Mouse (Mus musculus) heart, postnatal 14 days (tissue): ENCODE results near the gene Hist1h2bg. TPM values are rescaled to one million over a fixed set of nuclear protein-coding genes. Genes with fewer than 3 reads are reported as not detected.
"Not testable (repeated sequence)": the region's sequence is repeated elsewhere in the genome, so short reads cannot be mapped to it uniquely, and the experiment has no call there.

ENCODE experiments used
- DNase-seq, 2 experiments: peaks; one replicate each; pipeline ENCODE4 v3.0.0; 2021 to 2022
- intact Hi-C: fragments of 180-260 bp; cut with DNase I; formaldehyde crosslinking; loops from one replicate; pipeline ENCODE4 v1.15.1; 2025
- total RNA-seq, 2 experiments: library from RNA; stranded (reverse); gene quantifications; 2 replicates each; pipeline ENCODE4 v1.2.3; 2021

Gene Hist1h2bg
- total RNA-seq, 2 experiments from 2014 or later: 100 to 175 TPM

DNA sequence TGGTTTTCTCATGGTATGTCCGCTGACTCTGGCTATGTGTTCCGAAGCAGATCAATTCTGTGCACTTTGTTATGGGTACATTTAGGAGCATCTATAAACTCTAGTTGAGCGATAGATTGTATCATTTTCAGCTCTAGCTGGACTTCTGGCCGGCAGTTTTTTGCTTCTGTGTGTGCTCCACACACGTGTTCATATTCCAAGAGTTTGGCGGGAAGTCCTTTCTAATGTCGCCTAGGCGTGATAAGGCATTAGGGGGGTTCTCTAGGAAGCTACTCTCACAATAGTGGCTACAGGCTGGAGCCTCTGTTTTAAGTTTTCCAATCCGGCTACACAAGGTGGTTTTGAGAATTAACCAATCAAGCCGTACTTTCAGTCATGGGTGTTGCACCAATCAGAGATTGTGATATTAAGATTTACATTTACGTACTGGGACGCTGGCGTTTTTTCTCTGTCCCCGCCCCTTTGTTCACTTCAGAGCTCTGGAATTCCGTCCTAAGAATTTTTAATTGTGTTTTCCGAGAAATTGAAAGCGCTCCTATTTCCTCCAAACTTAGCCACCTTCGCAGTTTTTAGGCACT, 15.3 kb upstream of the Hist1h2bg start:
- intact Hi-C loops: no loop called here
- peak; percentile 41 to 62 for DNase-seq

DNA sequence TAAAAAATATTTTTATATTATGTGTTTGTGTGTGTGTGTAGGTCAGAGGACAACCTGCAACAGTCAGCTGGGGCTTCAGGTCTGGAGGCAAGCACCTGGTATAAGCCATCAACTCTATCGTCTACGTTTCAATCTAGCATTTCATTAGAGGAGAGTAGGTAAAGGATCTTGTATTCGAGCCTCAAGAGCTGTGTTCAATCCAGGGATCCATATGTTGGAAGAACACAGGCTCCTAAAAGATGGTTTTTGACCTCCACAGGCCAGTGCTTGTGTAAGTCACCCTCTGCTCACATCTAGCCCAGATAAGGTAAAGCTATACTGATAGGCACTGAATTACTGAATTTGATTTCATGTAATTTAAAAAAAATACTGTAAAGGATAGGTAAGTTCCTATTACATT, 14.3 kb upstream of the Hist1h2bg start:
- DNase-seq: no peak
- intact Hi-C loops: no loop called here

DNA sequence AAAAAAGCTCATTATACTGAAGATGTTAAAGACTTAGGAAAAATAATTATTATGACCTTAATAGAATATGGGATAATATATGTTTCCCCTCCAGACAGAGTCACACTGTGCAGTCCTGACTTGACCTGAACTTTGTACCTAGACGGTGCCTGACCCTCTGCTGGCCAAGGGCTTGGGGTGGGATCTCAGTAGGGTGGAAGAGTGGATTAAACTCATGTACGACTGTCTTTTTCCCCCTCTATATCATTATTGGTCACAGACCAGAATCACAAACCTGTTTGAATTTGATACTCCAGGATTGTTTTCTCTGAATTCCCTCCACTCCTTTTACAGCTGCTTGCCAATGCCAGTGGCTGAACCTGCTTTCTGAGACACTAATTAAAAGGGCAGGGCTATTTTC, 10.5 kb upstream of the Hist1h2bg start:
- intact Hi-C loops, DNase-seq: not testable (repeated sequence)

GRCm38 (mm10) chr13:23561531-23561882, 9.7 kb upstream of the Hist1h2bg start:
- intact Hi-C loops, DNase-seq: not testable (repeated sequence)

GRCm38 (mm10) chr13:23561883-23562659, 9.1 kb upstream of the Hist1h2bg start, which contains the start of gene Hist1h3e:
TSS of gene Hist1h3e (minus strand) at chr13:23562369.
- DNase-seq: peak; percentile 89 to 94
- intact Hi-C loops: not testable (repeated sequence)

- DNase-seq: peak in 1 of 2 experiments; percentile 40
- intact Hi-C loops: no loop called here
Observed at GRCm38 (mm10) chr13:23562699-23563462, 8.3 kb upstream of the Hist1h2bg start.

- intact Hi-C loops: no loop called here
- DNase-seq: no peak
Observed at GRCm38 (mm10) chr13:23564482-23564881, 6.7 kb upstream of the Hist1h2bg start.

- intact Hi-C loops: loop anchor here (5.0 kb wide), 1 partner anchor 1533 kb away; the partner anchor contains the start of genes Hist1h2ah and Hist1h2bk
- not testable (repeated sequence) for DNase-seq
Observed at GRCm38 (mm10) chr13:23570261-23571021, 755 bp upstream of the Hist1h2bg start.

DNA sequence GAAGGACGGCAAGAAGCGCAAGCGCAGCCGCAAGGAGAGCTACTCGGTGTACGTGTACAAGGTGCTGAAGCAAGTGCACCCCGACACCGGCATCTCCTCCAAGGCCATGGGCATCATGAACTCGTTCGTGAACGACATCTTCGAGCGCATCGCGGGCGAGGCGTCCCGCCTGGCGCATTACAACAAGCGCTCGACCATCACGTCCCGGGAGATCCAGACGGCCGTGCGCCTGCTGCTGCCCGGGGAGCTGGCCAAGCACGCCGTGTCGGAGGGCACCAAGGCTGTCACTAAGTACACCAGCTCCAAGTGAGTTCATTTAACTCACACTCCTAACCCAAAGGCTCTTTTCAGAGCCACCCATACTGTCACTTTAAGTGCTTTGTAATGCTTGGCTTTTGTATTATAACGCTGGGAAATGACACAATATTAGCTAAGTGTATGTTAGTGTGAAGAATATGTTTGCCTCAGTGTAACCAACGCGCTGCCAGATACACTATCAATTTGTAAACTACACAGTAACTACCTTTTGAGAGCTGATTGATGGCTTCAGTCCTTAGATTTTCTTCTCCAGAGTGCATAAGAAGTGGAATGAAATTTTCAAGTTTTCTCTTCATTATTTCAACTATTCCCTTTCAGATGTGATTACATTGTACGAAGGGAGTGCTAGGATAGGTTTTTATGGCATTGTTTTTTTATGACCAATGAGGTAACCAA, 465 bp downstream of the Hist1h2bg start:
- not testable (repeated sequence) for DNase-seq
- intact Hi-C loops: loop anchor here (5.0 kb wide), 1 partner anchor 1534 kb away; the partner anchor contains the start of genes Hist1h2ah and Hist1h2bk

DNA sequence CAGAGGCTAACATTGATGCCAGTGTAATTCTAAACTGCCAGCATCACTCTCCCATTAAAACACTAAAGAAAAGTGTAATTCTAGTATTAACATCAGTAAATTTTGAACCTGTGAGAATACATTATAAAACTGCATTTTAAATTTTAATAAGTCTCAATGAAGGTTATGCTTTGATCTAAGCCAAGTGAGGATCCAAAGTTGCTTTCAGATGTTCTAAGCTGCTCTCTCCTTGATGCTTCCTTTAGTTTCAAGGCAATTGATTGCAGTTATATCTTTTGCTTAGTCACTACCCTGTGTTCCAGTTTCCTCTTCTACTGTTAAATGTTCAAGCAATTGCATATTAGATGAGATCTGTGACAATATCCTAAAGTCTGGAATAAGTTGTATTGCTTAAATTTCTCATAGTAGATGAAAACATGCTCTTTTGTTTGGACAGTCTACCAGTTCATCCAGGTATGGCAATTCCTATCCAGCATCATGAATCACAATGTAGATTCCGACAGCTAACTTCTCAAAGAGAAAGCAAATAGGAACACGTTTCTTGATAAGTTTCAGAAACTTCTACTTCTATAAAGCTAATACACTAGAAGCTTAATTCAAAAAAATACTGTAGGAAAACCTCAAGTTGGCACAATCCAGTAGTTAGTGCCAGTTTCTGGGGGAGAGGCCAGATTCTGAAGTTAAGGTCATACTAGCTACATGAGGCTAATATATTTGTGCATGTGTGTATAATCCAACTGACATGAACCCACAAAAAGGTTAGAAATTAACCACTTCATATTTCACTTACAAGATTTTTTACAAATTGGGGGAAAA, 1.2 kb downstream of the Hist1h2bg start:
- intact Hi-C loops: loop anchor here (5.0 kb wide), 1 partner anchor 1535 kb away; the partner anchor contains the start of genes Hist1h2ah and Hist1h2bk
- no peak for DNase-seq

DNA sequence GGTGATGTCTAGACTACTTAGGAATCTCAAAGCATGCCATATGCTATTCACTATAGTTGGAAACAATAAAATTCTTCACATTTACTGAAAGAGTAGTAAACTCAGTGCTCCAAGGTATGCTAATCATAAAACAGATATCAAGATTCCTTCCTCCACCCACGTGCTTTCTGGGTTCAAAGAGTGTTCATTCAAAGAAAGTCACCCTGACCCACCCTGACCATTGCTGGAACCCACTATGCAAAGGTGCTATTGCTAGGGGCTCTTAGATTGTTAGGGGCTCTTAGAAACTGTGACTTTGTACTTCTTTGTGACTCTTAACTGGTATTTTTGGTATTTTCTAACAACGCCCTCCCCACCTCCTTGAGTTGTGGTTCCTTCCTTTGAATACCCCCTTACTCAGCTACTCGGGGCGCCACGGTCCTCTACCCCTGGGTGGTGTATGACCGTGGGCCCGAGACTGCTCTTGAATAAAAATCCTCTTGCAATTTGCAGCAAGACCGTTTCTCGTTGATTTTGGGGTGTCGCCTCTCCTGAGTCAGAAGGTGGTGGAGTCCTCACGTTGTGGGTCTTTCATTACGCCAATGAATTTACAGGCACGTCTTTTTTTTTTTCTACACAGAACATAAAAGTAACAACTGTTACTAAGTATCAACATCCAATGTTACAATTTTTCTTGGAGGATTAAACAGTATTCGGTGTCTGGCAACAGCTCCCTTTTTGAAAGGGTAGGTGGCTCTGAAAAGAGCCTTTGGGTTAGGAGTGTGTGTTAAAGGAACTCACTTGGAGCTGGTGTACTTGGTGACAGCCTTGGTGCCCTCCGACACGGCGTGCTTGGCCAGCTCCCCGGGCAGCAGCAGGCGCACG, 2.1 kb downstream of the Hist1h2bg start:
- intact Hi-C loops: loop anchor here (5.0 kb wide), 1 partner anchor 1536 kb away; the partner anchor contains the start of genes Hist1h2ah and Hist1h2bk
- not testable (repeated sequence) for DNase-seq

DNA sequence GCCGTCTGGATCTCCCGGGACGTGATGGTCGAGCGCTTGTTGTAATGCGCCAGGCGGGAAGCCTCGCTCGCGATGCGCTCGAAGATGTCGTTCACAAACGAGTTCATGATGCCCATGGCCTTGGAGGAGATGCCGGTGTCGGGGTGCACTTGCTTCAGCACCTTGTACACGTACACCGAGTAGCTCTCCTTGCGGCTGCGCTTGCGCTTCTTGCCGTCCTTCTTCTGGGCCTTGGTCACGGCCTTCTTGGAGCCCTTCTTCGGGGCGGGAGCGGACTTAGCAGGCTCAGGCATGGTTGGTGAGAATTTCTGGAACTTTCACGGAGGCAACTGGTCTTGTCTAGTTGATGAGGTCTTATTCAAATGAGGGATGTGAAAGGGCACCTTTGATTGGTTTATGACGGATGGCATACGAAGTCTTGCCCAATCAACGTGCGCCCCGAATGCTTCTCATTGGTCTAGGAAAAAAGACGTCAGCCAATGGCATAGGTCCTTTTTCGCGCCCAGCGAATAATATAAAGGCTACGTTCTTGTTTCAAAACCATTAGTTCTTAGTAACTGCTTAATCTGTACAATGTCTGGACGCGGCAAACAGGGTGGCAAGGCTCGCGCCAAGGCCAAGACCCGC, 2.8 kb downstream of the Hist1h2bg start, which contains the start of the genes Hist1h2bf and Hist1h2ad:
Gene Hist1h2bf, minus strand, starts transcription at position 299 of the 627 bp plus-strand sequence.
Gene Hist1h2ad, plus strand, starts transcription at position 484 of the 627 bp plus-strand sequence.
- intact Hi-C loops: loop anchor here (5.0 kb wide), 1 partner anchor 1537 kb away; the partner anchor contains the start of genes Hist1h2ah and Hist1h2bk

DNA sequence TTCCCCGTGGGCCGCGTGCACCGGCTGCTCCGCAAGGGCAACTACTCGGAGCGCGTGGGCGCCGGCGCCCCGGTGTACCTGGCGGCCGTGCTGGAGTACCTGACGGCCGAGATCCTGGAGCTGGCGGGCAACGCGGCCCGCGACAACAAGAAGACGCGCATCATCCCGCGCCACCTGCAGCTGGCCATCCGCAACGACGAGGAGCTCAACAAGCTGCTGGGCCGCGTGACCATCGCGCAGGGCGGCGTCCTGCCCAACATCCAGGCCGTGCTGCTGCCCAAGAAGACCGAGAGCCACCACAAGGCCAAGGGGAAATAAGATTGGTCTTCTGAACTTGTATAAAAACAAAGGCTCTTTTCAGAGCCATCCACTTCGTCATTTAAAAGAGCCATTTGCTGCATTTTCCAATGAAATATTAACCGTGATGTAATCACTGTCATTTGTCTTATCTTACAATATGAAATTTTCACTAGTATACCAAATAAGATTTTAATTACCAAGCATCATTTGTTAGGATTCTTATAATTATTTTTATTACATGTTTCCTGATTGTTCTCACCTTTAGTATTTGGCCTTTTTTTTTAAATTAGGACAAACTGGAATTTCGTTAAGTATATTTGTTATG, 3.5 kb downstream of the Hist1h2bg start:
- intact Hi-C loops: loop anchor here (5.0 kb wide), 1 partner anchor 1537 kb away; the partner anchor contains the start of genes Hist1h2ah and Hist1h2bk

More for the DNA sequence above, 2.8 kb downstream of the Hist1h2bg start, which contains the start of the genes Hist1h2bf and Hist1h2ad:
- peak; percentile 77 to 85 for DNase-seq

DNA sequence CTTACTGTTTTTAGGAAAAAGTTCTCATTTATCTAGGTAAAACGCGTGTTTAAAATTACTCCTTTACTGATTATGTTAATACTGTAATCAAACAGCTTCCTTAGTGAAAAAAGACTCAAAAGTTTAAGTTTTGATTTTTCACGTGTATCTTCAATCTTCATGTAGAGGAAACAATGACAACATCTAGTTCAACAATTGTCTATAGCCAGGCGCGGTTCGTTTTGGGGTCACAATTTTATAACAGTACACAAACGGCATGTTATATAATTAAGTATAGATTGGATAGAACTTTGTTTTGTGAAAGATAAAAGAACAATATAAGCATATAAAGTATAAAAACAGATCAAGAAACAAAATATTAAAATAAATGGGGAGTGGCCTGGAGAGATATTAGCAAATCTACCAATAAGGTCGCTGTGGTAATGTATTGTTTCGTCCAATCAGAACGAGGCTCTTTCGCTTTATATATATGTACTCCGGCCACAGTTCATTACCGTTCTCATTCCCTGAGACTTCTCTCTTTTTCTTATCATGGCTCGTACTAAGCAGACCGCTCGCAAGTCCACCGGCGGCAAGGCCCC, 4.2 kb downstream of the Hist1h2bg start, which contains the start of gene Hist1h3d:
Gene Hist1h3d, plus strand, starts transcription at position 493 of the 581 bp plus-strand sequence.
- peak in 1 of 2 experiments; percentile 44 for DNase-seq
- intact Hi-C loops: no loop called here

More for the DNA sequence above, 3.5 kb downstream of the Hist1h2bg start:
- DNase-seq: not testable (repeated sequence)

- intact Hi-C loops, DNase-seq: not testable (repeated sequence)
Observed at GRCm38 (mm10) chr13:23575864-23576313, 4.7 kb downstream of the Hist1h2bg start.
